Mouse (Mus musculus) neutrophil, adult 5-6 weeks (primary cell): Measurements from ENCODE around the gene Tbc1d22a. TPM values are rescaled to one million over a fixed set of nuclear protein-coding genes. Genes with fewer than 3 reads are reported as not detected.

Source experiments
- ATAC-seq: fragments of 151-379, 151-347 bp; 2 replicates; pipeline ENCODE4 v1.8.0; 2017; ENCODE audit warnings: mild to moderate bottlenecking, moderate TSS enrichment; ENCODE audit not compliant: insufficient number of reproducible peaks, poor library complexity, low FRiP score, severe bottlenecking; ENCODE audit errors: extremely low read depth
- total RNA-seq: library from RNA; stranded (forward); fragments of 200-1000 nt; gene quantifications from 2 replicates; pipeline ENCODE4 v1.2.3, GENCODE M21; 2017

The Tbc1d22a gene
- total RNA-seq, 1 experiment from 2014 or later, result 23.2 TPM

DNA sequence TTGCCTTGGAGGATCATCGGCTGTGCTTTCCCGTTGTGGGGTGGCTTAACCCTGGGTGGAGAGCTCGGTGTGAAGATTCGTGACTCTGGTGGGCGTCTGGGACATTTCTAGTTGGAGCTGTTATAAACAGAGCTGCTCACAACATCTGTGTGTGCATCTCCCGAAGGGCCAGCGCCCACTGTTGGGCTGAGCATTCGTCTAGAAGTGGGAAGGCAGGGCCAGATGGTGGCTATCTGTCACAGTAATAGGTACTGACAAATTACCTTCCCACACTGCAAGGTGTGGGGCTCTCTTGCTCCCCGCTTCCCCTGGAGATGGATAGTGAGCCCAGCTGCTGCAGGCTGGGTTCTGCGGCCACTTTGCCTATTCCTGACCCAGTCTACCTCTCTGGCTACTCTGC is 289.2 kb downstream of the Tbc1d22a start:
- ATAC-seq, result no peak

DNA sequence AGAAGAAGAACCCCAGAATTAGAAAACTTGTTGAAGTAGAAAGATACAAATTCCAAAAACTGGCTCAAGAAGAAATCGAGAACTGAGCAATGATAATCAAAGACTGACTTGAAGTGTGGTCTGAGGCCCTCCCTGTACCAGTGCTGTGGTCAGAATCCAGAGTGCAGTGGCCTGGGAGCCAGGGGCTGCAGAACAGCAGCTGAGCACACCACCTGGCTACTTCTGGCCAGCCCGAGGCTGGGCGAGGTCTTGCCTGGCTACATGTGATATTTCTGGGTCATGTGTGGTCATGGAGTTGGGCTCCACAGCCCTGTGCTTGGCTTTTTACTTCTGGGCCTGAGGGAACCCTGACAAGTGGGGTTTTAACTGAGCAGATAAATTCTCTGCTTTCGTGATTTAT is 292.4 kb downstream of the Tbc1d22a start:
- ATAC-seq, result no peak

DNA sequence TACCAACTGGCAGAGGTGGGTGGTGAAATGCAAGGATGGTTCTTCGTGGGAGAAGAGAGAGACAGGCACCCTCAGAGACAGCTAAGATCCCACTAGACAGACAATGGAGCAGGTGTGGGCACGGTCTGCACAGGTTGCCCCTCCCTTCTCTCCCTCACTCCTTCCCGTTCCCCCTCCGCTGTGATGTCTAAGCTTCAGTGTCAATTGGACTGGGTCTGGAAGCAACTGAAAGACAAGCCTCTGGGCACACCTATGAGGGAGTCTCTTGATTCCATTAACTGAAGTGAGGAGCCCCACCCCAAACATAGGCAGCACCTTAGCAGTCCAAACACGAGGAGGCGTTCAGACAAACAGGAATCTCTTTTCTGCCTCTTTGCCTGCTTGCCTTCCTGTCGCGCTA is 293.3 kb downstream of the Tbc1d22a start:
- ATAC-seq, result no peak

DNA sequence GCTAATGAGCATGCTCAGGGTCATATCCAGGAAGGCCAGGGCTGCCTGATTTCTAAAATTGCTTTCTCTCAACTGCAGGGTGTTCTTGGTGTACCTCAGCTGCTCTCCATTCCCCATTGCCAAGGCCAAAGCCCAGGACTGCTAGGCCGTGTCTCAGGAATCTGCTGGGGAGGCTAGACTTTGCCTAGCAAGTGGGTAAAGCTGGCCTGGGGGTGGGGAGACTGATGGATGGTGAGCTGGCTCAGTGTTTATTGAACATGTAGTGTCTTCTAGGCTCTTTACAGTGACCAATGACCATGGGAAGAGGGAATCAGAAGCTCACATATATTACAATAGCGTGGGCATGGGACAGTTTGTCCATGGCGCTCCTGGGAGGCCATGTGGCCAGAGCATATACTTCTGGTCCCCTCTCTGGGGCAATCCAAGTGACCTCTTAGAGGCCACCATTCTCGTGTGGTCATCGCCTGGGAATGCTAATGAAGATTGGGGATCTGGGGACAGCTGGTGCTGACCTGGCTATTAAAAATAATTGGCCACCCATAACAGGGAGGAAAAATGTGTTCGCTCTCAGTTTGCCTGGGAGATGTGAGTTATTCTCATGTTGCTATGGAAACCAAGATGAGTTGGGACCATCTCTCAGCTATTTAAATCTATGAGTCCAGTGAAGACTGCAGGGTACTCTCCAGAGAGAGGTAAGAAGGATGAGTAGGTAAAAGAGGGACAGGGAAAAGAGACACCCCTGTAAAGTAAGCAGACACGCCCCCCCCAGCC is 294.3 kb downstream of the Tbc1d22a start:
- ATAC-seq, result no peak

DNA sequence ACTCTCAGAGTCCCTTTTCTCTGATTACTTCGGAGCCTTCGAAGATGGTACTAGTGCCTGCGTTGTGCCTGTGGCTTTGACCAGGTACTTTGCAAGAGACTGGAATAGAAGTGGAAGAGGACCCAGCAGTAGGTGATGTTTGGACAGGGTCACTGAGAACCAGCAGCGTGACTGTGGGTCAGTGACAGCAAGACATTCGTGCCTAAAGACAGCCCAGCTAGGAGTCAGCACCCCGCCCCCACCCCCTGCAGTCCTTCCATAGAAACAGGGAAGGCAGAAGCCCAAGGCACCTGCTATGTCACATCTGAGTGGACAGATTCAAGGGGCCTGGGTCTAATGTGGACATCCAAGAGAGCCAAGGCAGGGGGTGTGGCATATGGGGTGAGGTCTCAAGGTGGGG is 295.3 kb downstream of the Tbc1d22a start:
- ATAC-seq, result no peak

DNA sequence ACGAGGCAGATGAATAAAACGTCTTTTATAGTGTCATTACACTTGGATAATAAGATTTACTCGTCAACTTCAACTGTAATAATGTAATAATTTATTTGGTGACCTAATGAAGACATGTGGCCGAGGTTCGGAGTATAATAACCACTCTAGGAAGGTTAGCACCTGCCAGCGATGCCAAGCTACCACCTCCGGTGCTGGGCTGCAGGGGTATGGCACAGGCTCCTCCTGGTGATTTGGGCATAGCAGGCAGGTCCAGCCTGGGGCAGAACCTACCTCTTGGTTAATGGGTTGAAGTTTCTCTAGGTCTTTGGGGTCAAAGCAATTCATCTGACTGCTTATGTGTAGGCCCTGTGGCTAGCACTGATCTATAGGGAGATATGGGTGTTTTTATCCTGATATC is 296.9 kb downstream of the Tbc1d22a start:
- no peak for ATAC-seq

DNA sequence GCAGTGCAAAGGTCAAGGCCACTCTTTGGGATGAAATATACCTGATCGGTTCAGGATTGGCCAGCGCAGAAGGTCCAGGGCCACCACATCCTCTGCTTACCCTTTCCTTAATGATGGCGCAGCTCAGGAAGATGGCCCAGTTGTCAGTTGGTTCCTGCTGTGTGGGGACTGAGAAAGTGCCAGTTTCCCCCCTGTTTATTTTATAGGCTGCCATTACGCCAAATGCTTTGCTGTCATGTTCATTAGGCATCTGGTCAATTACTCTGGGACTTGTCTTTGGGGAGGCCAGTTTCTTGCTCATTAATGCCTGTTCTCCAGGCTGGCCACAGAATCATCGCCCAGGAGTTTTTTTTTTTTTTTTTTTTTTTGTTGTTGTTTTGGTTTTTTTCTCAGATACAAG is 299.1 kb downstream of the Tbc1d22a start:
- no peak for ATAC-seq

DNA sequence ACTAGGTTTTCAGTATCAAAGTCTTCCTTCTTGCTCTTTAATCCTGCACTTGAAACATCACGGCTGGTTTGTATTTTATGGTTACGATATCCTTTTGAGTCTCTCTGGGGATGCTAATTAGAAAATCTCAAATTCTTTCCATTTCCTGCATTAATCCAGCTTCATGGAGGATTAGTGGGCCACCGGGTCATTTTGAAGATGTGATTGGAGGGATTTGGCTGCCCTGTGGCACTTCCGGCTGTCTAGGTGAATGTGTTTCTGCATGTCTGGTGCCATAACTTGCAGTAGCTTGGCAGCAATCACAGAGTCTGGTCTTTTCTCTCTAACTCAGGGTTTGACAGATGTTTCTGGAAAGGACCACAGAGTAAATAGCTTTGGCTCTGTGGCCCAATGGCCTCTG is 305.9 kb downstream of the Tbc1d22a start:
- ATAC-seq, result no peak

DNA sequence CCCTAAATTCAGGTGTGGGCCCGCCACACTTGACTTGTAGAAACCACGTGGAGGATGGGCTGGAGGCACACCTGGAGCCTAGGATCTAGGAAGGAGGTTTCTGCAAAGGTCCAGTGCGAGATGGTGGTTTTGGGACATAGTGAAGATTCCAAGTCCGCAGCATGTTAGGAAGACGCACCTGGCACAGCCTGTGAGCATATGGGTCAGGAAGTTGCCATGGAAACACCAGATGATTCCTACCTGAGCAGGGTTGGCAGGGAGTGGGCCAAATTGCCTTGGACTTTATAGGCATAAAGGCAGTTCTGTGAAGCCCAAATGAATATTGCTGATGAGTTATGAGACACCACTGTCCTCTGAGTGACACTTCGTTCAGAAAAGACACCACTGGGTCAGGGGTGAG is 321.1 kb downstream of the Tbc1d22a start:
- no peak for ATAC-seq

DNA sequence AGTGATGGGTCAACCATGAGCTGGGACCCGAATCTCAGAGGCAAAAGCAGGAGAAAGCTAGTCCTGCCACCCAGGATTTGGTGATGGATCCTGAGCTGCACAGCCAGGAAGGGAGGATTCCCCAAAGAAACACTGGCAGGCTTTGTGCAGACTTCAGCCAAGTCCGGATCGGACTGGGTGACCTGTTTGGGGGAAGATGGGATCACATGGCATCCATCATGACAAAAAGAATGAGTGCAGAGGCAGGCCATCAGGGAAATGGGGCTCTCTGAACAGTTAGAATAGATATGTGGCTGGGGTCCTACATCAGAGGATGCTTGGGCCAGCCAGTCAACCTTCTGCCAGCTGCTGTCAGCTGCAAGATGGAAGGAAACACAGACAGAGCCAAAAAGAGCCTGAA is 328.1 kb downstream of the Tbc1d22a start:
- no peak for ATAC-seq

DNA sequence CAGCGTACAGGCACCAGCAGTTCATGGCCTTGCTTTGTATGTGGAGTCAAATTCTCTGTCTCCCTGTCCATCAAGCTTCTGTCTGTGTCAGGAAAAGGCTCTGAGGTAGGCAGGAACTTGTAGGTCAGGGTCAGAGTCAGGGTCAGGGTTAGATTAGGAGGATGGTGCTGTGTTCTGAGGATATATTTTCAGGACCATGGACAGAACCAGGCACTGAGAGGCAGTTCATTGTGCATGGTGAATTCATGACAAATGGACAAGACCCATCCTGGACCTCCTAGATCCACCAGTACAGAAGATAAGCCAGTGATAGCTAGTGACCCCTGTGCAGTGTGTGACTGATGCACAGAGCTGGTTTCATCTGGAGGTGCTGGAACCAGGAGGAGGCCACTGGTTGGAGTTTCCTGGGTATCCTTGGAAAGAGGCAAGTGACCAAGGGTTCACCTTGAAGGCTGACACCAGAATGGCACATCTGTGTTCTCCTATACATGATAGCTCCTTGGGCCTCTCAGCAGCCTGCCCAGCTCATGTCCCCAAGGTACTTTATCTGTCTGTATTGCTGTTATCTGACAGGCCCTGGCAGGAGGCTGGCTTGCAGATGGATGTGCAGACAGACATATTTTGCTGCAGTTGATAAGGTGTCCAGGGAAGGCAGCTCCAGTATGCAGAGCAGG is 330.0 kb downstream of the Tbc1d22a start:
- no peak for ATAC-seq

Other genes starting within 250 kb of the Tbc1d22a start
- gene Celsr1, start 180.7 kb upstream of the Tbc1d22a start, total RNA-seq, result 1.4 and 3.1 TPM in 2 replicates
- gene Gramd4, start 156.8 kb upstream of the Tbc1d22a start, total RNA-seq, result 47.0 and 55.5 TPM in 2 replicates
- 114 and 127 TPM in 2 replicates for gene Cerk, start 28.3 kb upstream of the Tbc1d22a start, total RNA-seq